Mouse (Mus musculus): ENCODE results near the gene Selenop. TPM values are rescaled to one million over a fixed set of nuclear protein-coding genes. Genes with fewer than 3 reads are reported as not detected.

Gene Selenop
- total RNA-seq, 2 experiments from 2014 or later = 36.1 to 44.4 TPM

- ATAC-seq (replicated peaks; ENCODE audit: low FRiP score, low TSS enrichment, poor library complexity, severe bottlenecking) = no peak
Observed at GRCm38 (mm10) chr15:3269496-3269895, 1.1 kb downstream of the Selenop start.

GRCm38 (mm10) chr15:3269996-3270645 lies 1.8 kb downstream of the Selenop start:
- ATAC-seq (replicated peaks; ENCODE audit: low FRiP score, low TSS enrichment, poor library complexity, severe bottlenecking) = peak; percentile 55

GRCm38 (mm10) chr15:3270646-3271077 lies 2.3 kb downstream of the Selenop start:
- ATAC-seq (replicated peaks; ENCODE audit: low FRiP score, low TSS enrichment, poor library complexity, severe bottlenecking) = peak; percentile 93

GRCm38 (mm10) chr15:3271216-3271615 lies 2.9 kb downstream of the Selenop start:
- ATAC-seq (replicated peaks; ENCODE audit: low FRiP score, low TSS enrichment, poor library complexity, severe bottlenecking) = peak; percentile 34; the same call in 1 of the 2 replicates

- no peak for ATAC-seq (replicated peaks; ENCODE audit: low FRiP score, low TSS enrichment, poor library complexity, severe bottlenecking)
Observed at GRCm38 (mm10) chr15:3273191-3273590, 4.8 kb downstream of the Selenop start.

- no peak for ATAC-seq (replicated peaks; ENCODE audit: low FRiP score, low TSS enrichment, poor library complexity, severe bottlenecking)
Observed at GRCm38 (mm10) chr15:3277391-3277790, 9.0 kb downstream of the Selenop start.

- no peak for ATAC-seq (replicated peaks; ENCODE audit: low FRiP score, low TSS enrichment, poor library complexity, severe bottlenecking)
Observed at GRCm38 (mm10) chr15:3279242-3279641, 10.9 kb downstream of the Selenop start.

- ATAC-seq (replicated peaks; ENCODE audit: low FRiP score, low TSS enrichment, poor library complexity, severe bottlenecking) = no peak
Observed at GRCm38 (mm10) chr15:3281216-3281615, 12.9 kb downstream of the Selenop start.

GRCm38 (mm10) chr15:3281737-3282136 lies 13.4 kb downstream of the Selenop start:
- ATAC-seq (replicated peaks; ENCODE audit: low FRiP score, low TSS enrichment, poor library complexity, severe bottlenecking) = no peak

- no peak for ATAC-seq (replicated peaks; ENCODE audit: low FRiP score, low TSS enrichment, poor library complexity, severe bottlenecking)
Observed at GRCm38 (mm10) chr15:3286032-3286431, 17.7 kb downstream of the Selenop start.

GRCm38 (mm10) chr15:3290435-3290834 lies 22.1 kb downstream of the Selenop start:
- ATAC-seq (replicated peaks; ENCODE audit: low FRiP score, low TSS enrichment, poor library complexity, severe bottlenecking) = no peak

GRCm38 (mm10) chr15:3293477-3293876 lies 25.1 kb downstream of the Selenop start:
- no peak for ATAC-seq (replicated peaks; ENCODE audit: low FRiP score, low TSS enrichment, poor library complexity, severe bottlenecking)

GRCm38 (mm10) chr15:3295986-3296385 lies 27.6 kb downstream of the Selenop start:
- ATAC-seq (replicated peaks; ENCODE audit: low FRiP score, low TSS enrichment, poor library complexity, severe bottlenecking) = no peak

- ATAC-seq (replicated peaks; ENCODE audit: low FRiP score, low TSS enrichment, poor library complexity, severe bottlenecking) = no peak
Observed at GRCm38 (mm10) chr15:3297615-3298014, 29.3 kb downstream of the Selenop start.

- no peak for ATAC-seq (replicated peaks; ENCODE audit: low FRiP score, low TSS enrichment, poor library complexity, severe bottlenecking)
Observed at GRCm38 (mm10) chr15:3300361-3301100, 32.2 kb downstream of the Selenop start.

GRCm38 (mm10) chr15:3303426-3303825 lies 35.1 kb downstream of the Selenop start, which contains the start of gene Ccdc152:
Gene Ccdc152 (minus strand): TSS chr15:3303526.
- ATAC-seq (replicated peaks; ENCODE audit: low FRiP score, low TSS enrichment, poor library complexity, severe bottlenecking) = no peak

GRCm38 (mm10) chr15:3309856-3310255 lies 41.5 kb downstream of the Selenop start:
- ATAC-seq (replicated peaks; ENCODE audit: low FRiP score, low TSS enrichment, poor library complexity, severe bottlenecking) = no peak

- no peak for ATAC-seq (replicated peaks; ENCODE audit: low FRiP score, low TSS enrichment, poor library complexity, severe bottlenecking)
Observed at GRCm38 (mm10) chr15:3312937-3313336, 44.6 kb downstream of the Selenop start.

- ATAC-seq (replicated peaks; ENCODE audit: low FRiP score, low TSS enrichment, poor library complexity, severe bottlenecking) = no peak
Observed at GRCm38 (mm10) chr15:3316617-3317016, 48.3 kb downstream of the Selenop start.

- ATAC-seq (replicated peaks; ENCODE audit: low FRiP score, low TSS enrichment, poor library complexity, severe bottlenecking) = no peak
Observed at GRCm38 (mm10) chr15:3319929-3320328, 51.6 kb downstream of the Selenop start.

GRCm38 (mm10) chr15:3323041-3323440 lies 54.7 kb downstream of the Selenop start:
- ATAC-seq (replicated peaks; ENCODE audit: low FRiP score, low TSS enrichment, poor library complexity, severe bottlenecking) = no peak

Data from megakaryocyte-erythroid progenitor cell, adult 5-6 weeks (primary cell).